Mouse (Mus musculus) cortical plate, adult 2 months (tissue): ENCODE data around the gene Pknox2. TPM values are rescaled to one million over a fixed set of nuclear protein-coding genes. Genes with fewer than 3 reads are reported as not detected.
A peak's percentile ranks its signal among the peaks of the same experiment; 100 is the strongest.

ENCODE experiments used
- H3K27ac ChIP-seq: fragments of 200-500 bp; 2 replicates; pipeline ENCODE4 v1.5.1; 2012; ENCODE audit warnings: low read length, control low read depth, inconsistent platforms; ENCODE audit not compliant: insufficient read depth
- H3K4me1 ChIP-seq: fragments of 200-500 bp; 2 replicates; pipeline ENCODE4 v1.6.1; 2011; ENCODE audit warnings: low read length; ENCODE audit not compliant: control insufficient read depth, insufficient read depth
- H3K4me3 ChIP-seq: fragments of 200-500 bp; 2 replicates; pipeline ENCODE4 v1.5.1; 2011; ENCODE audit warnings: mild to moderate bottlenecking, low read length, control low read depth; ENCODE audit not compliant: insufficient read depth
- CTCF ChIP-seq: fragments of 200-500 bp; IDR thresholded peaks from 2 replicates; pipeline ENCODE4 v1.5.1; 2011; ENCODE audit warnings: mild to moderate bottlenecking, control low read depth, low read length; ENCODE audit not compliant: insufficient read depth; ENCODE audit errors: extremely low read depth
- POLR2A ChIP-seq: fragments of 200-500 bp; IDR thresholded peaks from 2 replicates; pipeline ENCODE4 v1.6.1; 2011; ENCODE audit warnings: mild to moderate bottlenecking, low read length, control low read depth; ENCODE audit not compliant: insufficient read depth; ENCODE audit errors: extremely low read depth
- polyA plus RNA-seq: library from polyadenylated mRNA; depleted of rRNA; stranded (reverse); fragments of >200 nt; gene quantifications from 2 replicates; pipeline ENCODE4 v1.2.3, GENCODE M21; 2012

Gene Pknox2
- polyA plus RNA-seq, 1 experiment = 80.9 TPM

DNA sequence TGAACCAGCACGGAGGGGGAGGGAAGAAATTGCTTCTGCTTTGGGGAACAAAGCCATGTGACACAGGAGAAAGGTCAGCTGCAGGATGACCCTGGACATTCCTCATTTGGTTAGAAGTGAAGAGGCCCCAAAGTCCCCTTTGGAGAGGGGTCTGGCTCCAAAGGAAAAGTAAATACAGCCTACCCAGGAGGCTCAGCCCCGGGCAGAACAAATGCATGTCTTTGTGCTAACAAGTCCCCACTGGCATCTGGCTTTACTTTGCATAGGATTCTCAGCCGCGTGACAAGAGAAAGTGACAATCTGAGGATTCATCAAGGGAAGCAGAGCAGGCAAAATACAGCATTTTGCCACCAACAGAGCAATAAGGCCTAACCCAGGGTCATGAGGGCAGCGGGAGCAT lies 54.1 kb downstream of the Pknox2 start:
- no peaks in the 10 kb centered on the region for H3K4me1 ChIP-seq
- H3K4me3 ChIP-seq = no peak overlapping the region
- H3K27ac ChIP-seq = no peak overlapping the region
- no peak for TF ChIP-seq POLR2A
- TF ChIP-seq CTCF = no peak

DNA sequence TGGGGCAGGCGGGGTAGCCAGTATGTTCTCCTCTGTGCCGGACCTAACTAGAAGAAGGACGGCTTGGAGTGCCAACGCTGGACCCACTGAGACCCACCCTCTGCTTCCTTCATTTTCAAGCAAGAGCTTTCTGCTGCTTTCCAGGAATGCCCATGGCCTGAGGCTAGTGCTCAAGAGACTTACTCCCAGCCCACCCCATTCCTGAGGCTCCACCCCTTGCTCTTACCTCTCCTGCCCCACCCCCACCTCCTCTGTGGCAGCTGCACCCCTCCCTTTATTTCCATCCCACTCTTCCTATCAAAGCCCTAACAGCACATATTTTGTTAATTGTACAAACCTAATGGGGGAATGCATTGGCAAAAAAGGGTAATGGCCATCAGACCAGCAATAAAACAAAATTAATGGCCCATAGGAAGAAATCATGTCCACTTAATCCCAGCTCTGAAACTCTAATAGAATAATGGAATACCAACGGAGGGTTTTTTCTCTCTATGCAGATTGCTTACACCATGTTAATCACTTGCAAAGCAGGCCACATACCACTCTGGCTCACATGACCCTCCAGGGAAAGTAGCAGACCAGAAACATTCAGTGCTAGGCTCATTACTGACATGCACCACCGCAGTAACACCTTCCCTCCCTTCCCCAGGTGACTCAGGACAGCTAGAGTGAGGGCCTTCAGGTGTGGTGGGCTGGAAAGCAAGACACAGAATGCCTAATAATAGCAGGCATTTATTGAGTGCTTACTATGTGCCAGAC lies 57.1 kb downstream of the Pknox2 start:
- peaks cover 5% of the 10 kb centered on the region for H3K4me1 ChIP-seq
- no peak overlapping the region for H3K4me3 ChIP-seq
- H3K27ac ChIP-seq = no peak overlapping the region
- no peak for TF ChIP-seq POLR2A
- TF ChIP-seq CTCF = no peak

DNA sequence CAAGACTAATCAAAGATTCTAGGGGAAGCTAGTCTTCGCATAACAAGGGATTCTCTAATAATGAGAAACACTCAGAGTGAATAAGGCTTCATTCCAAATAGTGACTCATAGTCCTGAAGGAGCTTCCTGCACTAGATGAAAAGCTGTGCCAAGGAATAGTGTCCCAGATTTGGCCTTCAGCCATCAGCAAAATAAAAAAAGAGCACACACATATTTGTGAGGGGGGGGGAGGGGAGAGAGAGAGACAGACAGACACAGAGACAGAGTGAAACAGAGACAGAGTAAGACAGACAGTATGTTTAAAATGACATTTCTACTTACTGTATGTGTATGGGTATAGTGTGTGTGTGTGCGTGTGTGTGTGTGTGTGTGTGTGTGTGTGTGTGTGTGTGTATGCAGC lies 61.8 kb downstream of the Pknox2 start:
- Histone ChIP-seq H3K27ac (peak overlapping the region; percentile 60; the same call in 1 of the 2 replicates), H3K4me1 (peaks cover 6% of the 10 kb centered on the region), H3K4me3 (no peak overlapping the region)
- TF ChIP-seq CTCF = no peak
- TF ChIP-seq POLR2A = no peak

DNA sequence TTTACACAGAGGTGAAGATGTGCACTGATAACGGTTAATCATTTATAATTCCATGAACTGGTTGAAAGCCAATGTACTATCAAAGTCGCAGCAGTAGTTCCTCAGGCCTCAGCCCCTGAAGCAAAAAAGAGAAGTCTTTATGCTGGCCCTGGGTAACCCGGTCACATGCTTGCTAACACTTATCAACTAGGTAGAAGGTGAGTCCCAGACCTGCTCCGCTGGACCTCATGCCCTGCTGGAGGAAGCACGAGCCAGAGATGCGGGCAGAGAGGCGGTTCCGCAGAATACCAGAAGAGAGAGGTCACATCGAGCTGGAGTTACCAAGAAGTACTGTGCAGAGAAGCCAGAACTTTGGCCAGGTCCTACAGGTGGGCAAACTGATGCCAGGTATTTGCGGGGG lies 65.0 kb downstream of the Pknox2 start:
- no peak overlapping the region for H3K4me3 ChIP-seq
- H3K27ac ChIP-seq = no peak overlapping the region
- H3K4me1 ChIP-seq = peaks cover 9% of the 10 kb centered on the region
- TF ChIP-seq CTCF (no peak), POLR2A (no peak)

DNA sequence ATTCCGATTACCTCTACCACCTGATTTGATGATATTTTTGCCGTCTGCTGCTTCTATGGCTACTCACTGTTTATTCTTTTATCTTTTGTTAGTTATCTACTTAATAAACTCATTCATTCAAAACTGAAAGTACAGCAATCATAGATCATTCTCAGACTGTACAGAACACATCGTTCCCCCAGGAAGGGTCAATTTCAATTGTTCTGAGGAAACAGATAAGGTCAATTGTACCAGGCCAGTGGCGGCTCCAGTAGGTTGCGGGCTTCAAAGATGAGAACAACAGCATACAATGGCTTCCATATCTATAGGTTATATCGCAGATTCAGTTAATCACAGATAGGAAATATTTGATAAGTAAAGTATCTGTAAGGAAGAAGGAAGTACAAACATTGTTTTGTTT lies 66.9 kb downstream of the Pknox2 start:
- no peak overlapping the region for H3K27ac ChIP-seq
- peaks cover 9% of the 10 kb centered on the region for H3K4me1 ChIP-seq
- no peak overlapping the region for H3K4me3 ChIP-seq
- TF ChIP-seq CTCF = no peak
- no peak for TF ChIP-seq POLR2A

DNA sequence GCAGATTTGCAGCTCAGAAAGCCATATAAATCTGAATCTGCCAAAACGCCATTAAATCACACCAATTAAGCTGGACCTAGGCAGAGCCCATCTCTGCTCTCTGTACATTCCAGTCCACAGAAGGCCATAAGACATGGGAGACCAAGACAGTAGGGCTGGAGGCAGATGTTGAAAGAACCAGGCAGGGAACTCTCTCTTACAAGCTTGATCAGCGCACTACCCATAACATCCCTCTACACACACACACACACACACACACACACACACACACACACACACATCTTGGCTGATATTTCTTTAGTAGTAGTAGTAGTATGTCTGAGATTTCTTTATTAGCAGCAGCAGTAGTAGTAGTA lies 70.2 kb downstream of the Pknox2 start:
- H3K4me3 ChIP-seq = no peak overlapping the region
- TF ChIP-seq CTCF = no peak
- no peak for TF ChIP-seq POLR2A
- H3K27ac ChIP-seq = peak overlapping the region; percentile 86
- peaks cover 13% of the 10 kb centered on the region for H3K4me1 ChIP-seq

DNA sequence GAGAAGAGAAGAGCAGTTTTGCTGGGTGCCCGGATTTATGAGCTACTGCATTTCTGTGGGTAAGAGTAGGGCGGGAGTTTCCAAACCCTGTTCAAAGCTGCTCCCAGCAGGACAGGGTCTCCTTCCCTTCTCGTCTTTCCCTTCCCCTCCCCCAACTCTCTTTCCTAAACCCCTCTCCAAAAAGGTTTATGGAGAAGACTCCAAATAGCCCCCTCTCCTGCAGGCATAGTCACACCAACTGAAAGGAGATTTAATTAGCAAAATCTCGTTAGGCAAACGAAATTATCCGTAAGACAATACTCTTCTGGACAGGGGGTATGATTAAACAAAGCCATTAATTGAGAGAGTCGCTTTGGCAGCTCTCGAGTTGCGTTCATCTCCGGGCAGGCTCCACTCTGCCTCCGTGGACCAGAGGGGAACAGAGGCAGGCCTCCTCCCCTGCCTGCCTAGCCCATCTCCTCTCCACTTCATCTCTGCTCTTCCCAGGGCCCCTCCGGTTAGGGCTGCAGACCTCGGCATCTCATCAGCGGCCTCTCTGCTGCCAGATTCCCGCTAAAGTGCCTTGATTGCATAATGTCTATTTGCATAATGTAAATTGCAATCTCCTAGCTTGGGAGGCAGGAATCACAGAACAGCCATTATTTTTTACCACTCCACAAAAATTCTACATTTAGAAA lies 70.7 kb downstream of the Pknox2 start:
- Histone ChIP-seq H3K4me3 (no peak overlapping the region), H3K27ac (peak overlapping the region; percentile 86), H3K4me1 (peaks cover 13% of the 10 kb centered on the region)
- TF ChIP-seq POLR2A = no peak
- TF ChIP-seq CTCF = no peak

DNA sequence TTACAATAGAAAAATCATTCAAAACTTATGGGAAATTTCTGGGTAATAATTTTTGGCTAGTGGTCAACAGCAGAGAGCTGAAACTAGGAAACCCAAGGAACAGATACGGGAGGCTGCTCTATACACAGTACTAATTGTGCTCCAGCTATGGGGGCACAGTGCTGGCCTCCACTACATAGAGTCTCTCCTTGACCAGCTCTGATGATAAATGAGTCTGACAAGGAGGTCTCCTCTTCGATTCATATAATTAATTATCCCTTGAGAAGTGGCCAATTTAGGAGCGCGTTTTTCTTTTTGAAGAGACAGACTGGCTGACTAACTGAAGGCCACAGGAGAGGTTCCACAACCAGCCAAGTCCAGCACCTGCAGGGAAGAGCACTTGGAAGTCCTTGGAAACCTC lies 71.3 kb downstream of the Pknox2 start:
- H3K27ac ChIP-seq = peak overlapping the region; percentile 66; the same call in 1 of the 2 replicates
- H3K4me1 ChIP-seq = peaks cover 13% of the 10 kb centered on the region
- TF ChIP-seq CTCF = no peak
- TF ChIP-seq POLR2A = no peak
- H3K4me3 ChIP-seq = no peak overlapping the region

DNA sequence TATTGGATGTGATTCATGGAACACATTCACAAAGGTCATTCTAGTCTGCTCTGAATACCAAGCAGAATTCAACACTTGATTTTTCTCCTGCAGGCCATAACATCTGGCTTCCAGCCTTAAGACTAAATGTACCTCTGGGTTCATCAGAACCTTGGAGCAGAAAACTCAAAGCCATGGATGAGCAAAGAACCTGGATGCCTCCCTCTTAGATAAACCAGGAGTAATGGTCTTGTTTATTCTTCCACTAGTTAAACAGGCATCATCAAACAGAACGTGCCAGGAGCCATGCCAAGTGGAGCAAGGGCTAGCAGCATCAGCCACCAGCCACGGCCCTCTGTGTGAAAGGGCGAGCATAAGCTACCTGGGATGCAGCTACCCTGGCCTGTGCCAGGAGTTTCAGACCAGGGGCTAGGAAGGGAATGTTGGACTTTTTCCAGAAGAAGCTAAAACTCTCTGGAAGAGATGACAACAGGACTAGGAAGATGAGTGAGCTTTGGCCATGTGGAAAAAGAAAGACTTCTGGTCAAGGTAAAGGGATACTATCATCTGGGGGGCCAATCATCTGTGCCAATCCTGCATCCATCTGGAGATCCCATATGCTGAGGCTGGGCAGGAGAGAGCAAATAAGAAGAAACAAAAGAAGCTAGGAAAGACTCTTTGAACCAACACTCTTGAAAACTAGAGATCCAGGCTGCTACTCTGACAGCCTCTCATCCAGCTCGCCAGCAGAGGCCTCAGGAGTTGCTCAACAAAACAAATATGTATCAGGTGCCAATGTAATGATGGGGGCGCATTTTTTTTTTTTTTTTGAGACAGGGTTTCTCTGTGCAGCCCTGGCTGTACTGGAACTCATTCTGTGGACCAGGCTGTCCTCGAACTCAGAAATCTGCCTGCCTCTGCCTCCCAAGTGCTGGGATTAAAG lies 77.6 kb downstream of the Pknox2 start:
- no peak overlapping the region for H3K4me3 ChIP-seq
- TF ChIP-seq POLR2A (no peak), CTCF (no peak)
- H3K4me1 ChIP-seq = peaks cover 11% of the 10 kb centered on the region
- no peak overlapping the region for H3K27ac ChIP-seq

DNA sequence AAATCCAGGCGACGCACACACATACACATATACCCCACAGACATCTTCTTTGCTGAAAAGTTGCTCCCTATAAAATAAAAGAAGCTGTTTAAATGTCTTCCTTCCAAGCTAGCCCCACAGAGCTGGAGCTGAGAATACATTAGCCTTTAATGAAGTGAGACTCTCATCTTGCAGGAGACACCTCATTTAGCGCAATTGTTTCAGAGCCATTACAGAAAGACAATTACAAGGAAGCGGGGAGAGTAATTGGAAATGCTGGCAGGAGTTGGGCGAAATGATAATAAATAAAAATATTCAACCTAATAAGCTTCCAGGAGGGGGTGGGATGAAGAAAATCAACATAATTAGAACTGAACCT lies 79.8 kb downstream of the Pknox2 start:
- H3K27ac ChIP-seq = no peak overlapping the region; the same call in 1 of the 2 replicates
- H3K4me3 ChIP-seq = no peak overlapping the region
- TF ChIP-seq POLR2A (no peak), CTCF (no peak)
- peaks cover 5% of the 10 kb centered on the region; the same call in 1 of the 2 replicates for H3K4me1 ChIP-seq
